Mouse (Mus musculus) heart, embryonic 15.5 days (tissue): ENCODE measurements around the gene Hoxb3. TPM values are rescaled to one million over a fixed set of nuclear protein-coding genes. Genes with fewer than 3 reads are reported as not detected.

Source experiments
- ATAC-seq: fragments of 200-750 bp; cut with Nextera tagmentation; replicated peaks from 2 replicates; pipeline ENCODE4 v1.8.0; 2017; ENCODE audit warnings: low read depth, moderate TSS enrichment; ENCODE audit not compliant: insufficient number of reproducible peaks, insufficient read depth, low FRiP score
- H3K27ac ChIP-seq: fragments of 300-500 bp; sonication (generic); 2 replicates; pipeline ENCODE4 v1.5.1; 2015; ENCODE audit warnings: mild to moderate bottlenecking, inconsistent platforms
- H3K27me3 ChIP-seq: fragments of 300-500 bp; sonication (generic); 2 replicates; pipeline ENCODE4 v1.6.1; 2015; ENCODE audit warnings: inconsistent platforms
- H3K36me3 ChIP-seq: fragments of 300-500 bp; sonication (generic); 2 replicates; pipeline ENCODE4 v1.6.1; 2015; ENCODE audit warnings: mild to moderate bottlenecking, inconsistent platforms
- H3K4me1 ChIP-seq: fragments of 300-500 bp; sonication (generic); replicated peaks from 2 replicates; pipeline ENCODE4 v1.6.1; 2015; ENCODE audit warnings: inconsistent platforms
- H3K4me2 ChIP-seq: fragments of 300-500 bp; sonication (generic); 2 replicates; pipeline ENCODE4 v1.6.1; 2015; ENCODE audit warnings: inconsistent platforms, mild to moderate bottlenecking, moderate library complexity
- H3K4me3 ChIP-seq: fragments of 300-500 bp; sonication (generic); 2 replicates; pipeline ENCODE4 v1.5.1; 2015; ENCODE audit warnings: mild to moderate bottlenecking, inconsistent platforms
- H3K9ac ChIP-seq: fragments of 300-500 bp; sonication (generic); 2 replicates; pipeline ENCODE4 v1.6.1; 2015; ENCODE audit warnings: mild to moderate bottlenecking, inconsistent platforms
- H3K9me3 ChIP-seq: fragments of 300-500 bp; sonication (generic); replicated peaks from 2 replicates; pipeline ENCODE4 v1.6.1; 2016; ENCODE audit warnings: inconsistent platforms
- WGBS: fragments of 180-500 bp; shearing (Covaris S2); methylation state at CpG from one replicate; pipeline ENCODE4 v1.1.7; 2015; ENCODE audit warnings: mixed read lengths; 5-methylcytosine and 5-hydroxymethylcytosine counted together
- polyA plus RNA-seq: library from polyadenylated mRNA; unstranded; fragments of >200 nt; fragmentation: Nextera tagmentation; extraction: Ambion mirVana; gene quantifications from 2 replicates; pipeline ENCODE4 v1.2.1, GENCODE M21; 2015

Hoxb3 gene
- polyA plus RNA-seq, 1 experiment from 2014 or later: 0.71 TPM

GRCm38 (mm10) chr11:96315344-96315681 is 7.8 kb upstream of the Hoxb3 start:
- Histone ChIP-seq H3K9ac (no peak overlapping the region), H3K4me3 (peak overlapping the region; percentile 41), H3K9me3 (no peaks in the 10 kb centered on the region), H3K27ac (peak overlapping the region; percentile 53; the same call in 1 of the 2 replicates), H3K27me3 (peaks cover 99% of the 10 kb centered on the region), H3K4me1 (peaks cover 24% of the 10 kb centered on the region), H3K4me2 (peak overlapping the region; percentile 48; the same call in 1 of the 2 replicates), H3K36me3 (no peaks in the 10 kb centered on the region)
- no peak for ATAC-seq
- WGBS: 17% methylated on average over 5 of the region's 5 CpGs

GRCm38 (mm10) chr11:96316696-96317607 is 6.2 kb upstream of the Hoxb3 start:
- Histone ChIP-seq H3K4me1 (peaks cover 15% of the 10 kb centered on the region), H3K9me3 (no peaks in the 10 kb centered on the region), H3K27me3 (peaks cover 100% of the 10 kb centered on the region), H3K4me3 (no peak overlapping the region), H3K27ac (no peak overlapping the region), H3K4me2 (no peak overlapping the region), H3K36me3 (no peaks in the 10 kb centered on the region), H3K9ac (no peak overlapping the region)
- WGBS: 16% methylated on average over 18 of the region's 18 CpGs
- no peak for ATAC-seq

- peak within 1 kb of the TSS; percentile 49 for H3K9ac ChIP-seq
- peak within 1 kb of the TSS; percentile 49 for H3K4me3 ChIP-seq
- no peaks in the 10 kb centered on the region for H3K36me3 ChIP-seq
- no peak for ATAC-seq
- no peaks in the 10 kb centered on the region for H3K9me3 ChIP-seq
- H3K4me2 ChIP-seq: peak within 1 kb of the TSS; percentile 61
- 6% methylated on average over 28 of the region's 28 CpGs for WGBS
- H3K4me1 ChIP-seq: peaks cover 13% of the 10 kb centered on the region
- H3K27me3 ChIP-seq: peaks cover 100% of the 10 kb centered on the region
- H3K27ac ChIP-seq: peak within 1 kb of the TSS; percentile 80
Measured at GRCm38 (mm10) chr11:96317608-96318367, 5.3 kb upstream of the Hoxb3 start, which contains the start of gene Hoxb4. TSS of gene Hoxb4 (plus strand) at chr11:96318267.

- ATAC-seq: peak; percentile 52; the same call in 1 of the 2 replicates
- H3K9ac ChIP-seq: peak overlapping the region; percentile 49
- peaks cover 100% of the 10 kb centered on the region for H3K27me3 ChIP-seq
- peaks cover 13% of the 10 kb centered on the region for H3K4me1 ChIP-seq
- H3K36me3 ChIP-seq: no peaks in the 10 kb centered on the region
- under 1% methylated on average over 41 of the region's 45 CpGs for WGBS
- H3K4me2 ChIP-seq: peak overlapping the region; percentile 61
- peak overlapping the region; percentile 80 for H3K27ac ChIP-seq
- no peaks in the 10 kb centered on the region for H3K9me3 ChIP-seq
- H3K4me3 ChIP-seq: peak overlapping the region; percentile 49
Measured at GRCm38 (mm10) chr11:96318368-96319070, 4.6 kb upstream of the Hoxb3 start.

GRCm38 (mm10) chr11:96319071-96319902 is 3.8 kb upstream of the Hoxb3 start:
- no peaks in the 10 kb centered on the region for H3K9me3 ChIP-seq
- H3K4me2 ChIP-seq: peak overlapping the region; percentile 61
- peaks cover 100% of the 10 kb centered on the region for H3K27me3 ChIP-seq
- peak; percentile 9; the same call in 1 of the 2 replicates for ATAC-seq
- peak overlapping the region; percentile 80 for H3K27ac ChIP-seq
- H3K4me1 ChIP-seq: peaks cover 13% of the 10 kb centered on the region
- WGBS: 1% methylated on average over 34 of the region's 34 CpGs
- no peaks in the 10 kb centered on the region for H3K36me3 ChIP-seq
- peak overlapping the region; percentile 48 for H3K9ac ChIP-seq
- peak overlapping the region; percentile 49 for H3K4me3 ChIP-seq

GRCm38 (mm10) chr11:96319910-96320309 is 3.2 kb upstream of the Hoxb3 start:
- Histone ChIP-seq H3K9ac (peak overlapping the region; percentile 26; the same call in 1 of the 2 replicates), H3K4me2 (peak overlapping the region; percentile 61), H3K4me3 (peak overlapping the region; percentile 49), H3K36me3 (no peaks in the 10 kb centered on the region), H3K4me1 (peaks cover 13% of the 10 kb centered on the region), H3K27ac (peak overlapping the region; percentile 80), H3K27me3 (peaks cover 100% of the 10 kb centered on the region), H3K9me3 (no peaks in the 10 kb centered on the region)
- WGBS: 3% methylated on average over 29 of the region's 29 CpGs
- no peak; the same call in 1 of the 2 replicates for ATAC-seq

- ATAC-seq: no peak
- Histone ChIP-seq H3K4me2 (peak overlapping the region; percentile 61; the same call in 1 of the 2 replicates), H3K4me3 (peak overlapping the region; percentile 13; the same call in 1 of the 2 replicates), H3K27ac (peak overlapping the region; percentile 80; the same call in 1 of the 2 replicates), H3K27me3 (peaks cover 100% of the 10 kb centered on the region), H3K36me3 (no peaks in the 10 kb centered on the region), H3K9ac (no peak overlapping the region), H3K9me3 (no peaks in the 10 kb centered on the region), H3K4me1 (peaks cover 13% of the 10 kb centered on the region)
- 25% methylated on average over 17 of the region's 17 CpGs for WGBS
Measured at GRCm38 (mm10) chr11:96320688-96321087, 2.4 kb upstream of the Hoxb3 start.

GRCm38 (mm10) chr11:96321846-96322245 is 1.3 kb upstream of the Hoxb3 start:
- Histone ChIP-seq H3K4me1 (peaks cover 15% of the 10 kb centered on the region), H3K27me3 (peaks cover 100% of the 10 kb centered on the region), H3K36me3 (no peaks in the 10 kb centered on the region), H3K4me3 (no peak overlapping the region), H3K4me2 (no peak overlapping the region), H3K27ac (no peak overlapping the region), H3K9me3 (no peaks in the 10 kb centered on the region), H3K9ac (no peak overlapping the region)
- no peak for ATAC-seq
- WGBS: 36% methylated on average over 5 of the region's 5 CpGs

GRCm38 (mm10) chr11:96322738-96323137 is 388 bp upstream of the Hoxb3 start:
- ATAC-seq: no peak
- no peak overlapping the region for H3K27ac ChIP-seq
- H3K4me3 ChIP-seq: no peak overlapping the region
- no peak overlapping the region for H3K9ac ChIP-seq
- peaks cover 100% of the 10 kb centered on the region for H3K27me3 ChIP-seq
- peaks cover 15% of the 10 kb centered on the region for H3K4me1 ChIP-seq
- H3K36me3 ChIP-seq: no peaks in the 10 kb centered on the region
- H3K4me2 ChIP-seq: no peak overlapping the region
- 26% methylated on average over 6 of the region's 6 CpGs for WGBS
- H3K9me3 ChIP-seq: no peaks in the 10 kb centered on the region

GRCm38 (mm10) chr11:96324125-96324524 is 999 bp downstream of the Hoxb3 start:
- WGBS: 19% methylated on average over 5 of the region's 5 CpGs
- H3K4me1 ChIP-seq: peaks cover 7% of the 10 kb centered on the region
- no peaks in the 10 kb centered on the region for H3K9me3 ChIP-seq
- H3K4me3 ChIP-seq: peak overlapping the region; percentile 2; the same call in 1 of the 2 replicates
- H3K36me3 ChIP-seq: no peaks in the 10 kb centered on the region
- no peak overlapping the region for H3K9ac ChIP-seq
- peaks cover 100% of the 10 kb centered on the region for H3K27me3 ChIP-seq
- peak overlapping the region; percentile 4; the same call in 1 of the 2 replicates for H3K27ac ChIP-seq
- H3K4me2 ChIP-seq: peak overlapping the region; percentile 14; the same call in 1 of the 2 replicates
- ATAC-seq: no peak
